Mouse (Mus musculus) embryonic facial prominence, embryonic 14.5 days (tissue): ENCODE measurements around the gene Rarres1. TPM values are rescaled to one million over a fixed set of nuclear protein-coding genes. Genes with fewer than 3 reads are reported as not detected.
A peak's percentile ranks its signal among the peaks of the same experiment; 100 is the strongest.

Experiments used
- ATAC-seq: fragments of 200-750 bp; cut with Nextera tagmentation; 2 replicates; pipeline ENCODE4 v1.8.0; 2017; ENCODE audit warnings: low read depth, moderate number of reproducible peaks, moderate TSS enrichment
- DNase-seq: peaks from one replicate; pipeline ENCODE4 v3.0.0-alpha.2; 2015; ENCODE audit warnings: low spot score
- H3K27ac ChIP-seq: fragments of 300-500 bp; sonication (generic); replicated peaks from 2 replicates; pipeline ENCODE4 v1.5.1; 2014; ENCODE audit warnings: low read depth, mild to moderate bottlenecking, low read length, moderate library complexity
- H3K27me3 ChIP-seq: fragments of 300-500 bp; sonication (generic); replicated peaks from 2 replicates; pipeline ENCODE4 v1.6.1; 2014; ENCODE audit warnings: low read length; ENCODE audit not compliant: control insufficient read depth, insufficient read depth
- H3K36me3 ChIP-seq: fragments of 300-500 bp; sonication (generic); 2 replicates; pipeline ENCODE4 v1.6.1; 2014; ENCODE audit warnings: low read length, mixed read lengths; ENCODE audit not compliant: control insufficient read depth, insufficient read depth
- H3K4me1 ChIP-seq: fragments of 300-500 bp; sonication (generic); 2 replicates; pipeline ENCODE4 v1.6.1; 2014; ENCODE audit warnings: antibody characterized with exemption, low read length; ENCODE audit not compliant: control insufficient read depth, insufficient read depth
- H3K4me2 ChIP-seq: fragments of 300-500 bp; sonication (generic); 2 replicates; pipeline ENCODE4 v1.6.1; 2014; ENCODE audit warnings: low read depth, mild to moderate bottlenecking, low read length, moderate library complexity, mixed read lengths
- H3K4me3 ChIP-seq: fragments of 300-500 bp; sonication (generic); 2 replicates; pipeline ENCODE4 v1.5.1; 2014; ENCODE audit warnings: low read depth, mild to moderate bottlenecking, low read length
- H3K9ac ChIP-seq: fragments of 300-500 bp; sonication (generic); 2 replicates; pipeline ENCODE4 v1.6.1; 2014; ENCODE audit warnings: low read depth, mild to moderate bottlenecking, low read length, moderate library complexity, mixed read lengths
- H3K9me3 ChIP-seq: fragments of 300-500 bp; sonication (generic); 2 replicates; pipeline ENCODE4 v1.6.1; 2016; ENCODE audit warnings: low read length; ENCODE audit not compliant: control insufficient read depth
- WGBS: fragments of 180-500 bp; shearing (Covaris S2); extraction: QIAGEN DNeasy Blood & Tissue Kit; methylation state at CpG from one replicate; pipeline ENCODE4 v1.1.7; 2014; 5-methylcytosine and 5-hydroxymethylcytosine counted together
- polyA plus RNA-seq: library from polyadenylated mRNA; unstranded; fragments of >200 nt; fragmentation: Nextera tagmentation; extraction: Ambion mirVana; gene quantifications from 2 replicates; pipeline ENCODE4 v1.2.1, GENCODE M21; 2014

The Rarres1 gene
- 4.0 and 5.6 TPM in 2 replicates for polyA plus RNA-seq

DNA sequence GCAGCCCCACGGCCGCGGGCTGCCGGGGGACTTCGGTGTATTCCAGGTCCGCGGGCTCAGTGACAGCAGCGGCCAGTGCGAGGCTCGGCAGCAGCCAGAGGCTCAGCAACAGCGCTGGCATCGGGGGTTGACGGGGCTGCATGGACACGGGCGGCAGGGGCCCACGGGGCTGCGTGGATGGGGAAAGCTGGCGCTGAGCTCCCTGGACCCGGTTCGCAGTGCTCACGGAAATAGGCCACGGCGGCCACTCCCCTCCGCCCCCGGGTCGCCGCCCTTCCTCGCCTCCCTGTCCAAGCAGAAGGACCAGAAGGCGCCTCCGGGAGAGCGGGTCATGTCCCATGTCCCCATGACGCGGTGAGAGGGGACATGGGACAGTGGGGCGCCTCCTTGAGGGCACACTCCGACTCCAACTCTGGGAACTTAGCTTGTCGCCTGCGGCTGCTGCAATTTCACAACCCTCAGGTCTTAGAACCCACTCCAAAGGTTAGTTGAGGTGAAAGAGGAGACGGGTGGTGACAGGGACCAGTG, at the start of gene Rarres1:
Gene Rarres1, minus strand, starts transcription at position 250 of the 528 bp plus-strand sequence.
- no peaks in the 10 kb centered on the region for H3K9me3 ChIP-seq
- WGBS: 2% methylated on average over 18 of the region's 38 CpGs
- ATAC-seq: peak; percentile 35; the same call in 1 of the 2 replicates
- H3K27ac ChIP-seq: no peak within 1 kb of the TSS
- H3K27me3 ChIP-seq: peaks cover 39% of the 10 kb centered on the region
- H3K36me3 ChIP-seq: no peaks in the 10 kb centered on the region
- H3K9ac ChIP-seq: peak within 1 kb of the TSS; percentile 68
- no peak for DNase-seq
- peak within 1 kb of the TSS; percentile 100 for H3K4me2 ChIP-seq
- H3K4me3 ChIP-seq: peak within 1 kb of the TSS; percentile 61
- no peaks in the 10 kb centered on the region for H3K4me1 ChIP-seq

DNA sequence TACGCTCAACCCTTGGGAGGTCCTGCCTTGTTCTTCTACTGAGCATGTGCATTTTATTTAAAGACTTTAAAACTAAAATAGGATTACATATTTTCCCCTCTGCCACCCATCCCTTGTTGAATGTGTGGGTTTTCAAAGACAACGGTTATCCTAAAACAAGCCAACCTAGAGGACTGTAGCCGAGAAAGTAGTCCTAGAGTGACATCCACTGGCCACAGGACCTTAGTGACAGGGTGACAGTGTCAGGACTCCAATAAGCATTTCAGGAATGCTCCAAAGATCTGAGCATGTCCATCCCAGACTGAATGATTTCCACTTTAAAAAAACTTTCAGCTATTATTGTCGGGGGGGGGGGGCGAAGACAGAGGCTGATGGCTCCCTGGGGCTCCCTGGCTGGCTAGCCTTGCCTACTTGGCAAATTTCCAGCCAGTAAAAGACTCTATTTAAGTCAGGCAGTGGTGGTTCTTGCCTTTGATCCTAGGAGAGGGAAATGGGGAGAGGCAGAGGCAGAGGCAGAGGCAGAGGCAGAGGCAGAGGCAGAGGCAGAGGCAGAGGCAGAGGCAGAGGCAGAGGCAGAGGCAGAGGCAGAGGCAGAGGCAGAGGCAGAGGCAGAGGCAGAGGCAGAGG, 49.5 kb upstream of the Rarres1 start:
- Histone ChIP-seq H3K4me3 (no peak overlapping the region), H3K4me2 (no peak overlapping the region), H3K9ac (no peak overlapping the region), H3K27ac (no peak overlapping the region), H3K27me3 (no peaks in the 10 kb centered on the region; the same call in 1 of the 2 replicates), H3K9me3 (no peaks in the 10 kb centered on the region), H3K4me1 (0 out of 2 replicates have a peak, but pooled peaks cover 3% of the 10 kb centered on the region), H3K36me3 (no peaks in the 10 kb centered on the region)
- no peak for ATAC-seq
- 54% methylated on average over 5 of the region's 5 CpGs for WGBS
- no peak for DNase-seq

DNA sequence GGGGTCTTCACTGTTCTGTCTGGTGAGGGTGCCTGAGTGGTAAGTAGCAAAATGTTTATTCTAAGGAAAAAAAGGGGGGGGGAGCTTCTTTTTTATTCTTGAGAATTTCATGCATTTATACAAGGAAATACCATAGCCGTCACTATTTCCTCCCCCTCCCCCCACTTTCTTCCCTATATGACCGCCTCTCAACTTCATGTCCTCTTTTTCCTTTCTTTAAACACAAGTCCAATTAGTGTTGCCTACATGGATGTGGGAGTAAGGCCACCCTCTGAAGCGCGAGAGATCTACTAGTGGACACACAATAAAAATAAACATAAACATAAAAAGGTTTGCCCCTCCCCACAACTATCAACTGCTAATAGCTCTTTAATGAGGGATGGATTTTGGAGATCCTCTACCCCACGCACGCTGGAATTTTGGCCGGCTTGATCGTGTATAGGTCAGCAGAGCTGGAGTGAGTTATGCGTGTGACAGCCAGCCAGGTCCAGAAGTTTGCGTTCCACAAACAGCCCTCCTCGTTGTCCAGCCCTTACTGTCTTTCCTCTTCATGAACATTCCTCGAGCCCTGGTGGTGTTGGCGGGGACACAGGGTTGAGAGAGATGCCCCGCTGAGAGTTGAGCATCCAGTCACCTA, 42.5 kb upstream of the Rarres1 start:
- Histone ChIP-seq H3K27me3 (no peaks in the 10 kb centered on the region; the same call in 1 of the 2 replicates), H3K4me3 (no peak overlapping the region), H3K36me3 (no peaks in the 10 kb centered on the region), H3K9ac (no peak overlapping the region), H3K27ac (no peak overlapping the region), H3K4me1 (no peaks in the 10 kb centered on the region), H3K4me2 (no peak overlapping the region; the same call in 1 of the 2 replicates), H3K9me3 (no peaks in the 10 kb centered on the region)
- ATAC-seq (no peak), DNase-seq (no peak)
- 83% methylated on average over 14 of the region's 14 CpGs for WGBS

DNA sequence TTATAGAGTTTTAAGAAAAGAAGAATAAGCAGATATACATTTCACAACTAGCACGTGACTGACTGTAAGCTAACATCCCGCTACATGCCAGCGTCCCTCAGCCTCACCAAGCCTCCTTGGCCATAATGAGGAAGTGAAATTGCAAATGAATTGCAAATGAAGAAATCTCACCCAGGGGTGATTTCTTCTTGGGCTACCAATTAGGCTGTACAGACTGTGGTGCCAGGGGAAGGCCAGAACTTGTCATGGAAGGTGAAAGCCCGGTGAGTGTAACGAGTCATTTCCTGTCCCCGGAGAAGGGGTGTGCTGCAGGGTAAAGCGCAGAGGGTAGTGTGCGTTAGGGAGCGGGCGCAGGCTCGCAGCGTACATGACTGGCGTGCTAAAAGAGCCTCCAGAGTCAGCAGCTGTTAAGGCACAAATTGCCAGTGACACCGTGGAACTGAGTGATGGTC, 41.9 kb upstream of the Rarres1 start:
- 47% methylated on average over 14 of the region's 14 CpGs for WGBS
- Histone ChIP-seq H3K36me3 (no peaks in the 10 kb centered on the region), H3K4me3 (no peak overlapping the region), H3K27me3 (no peaks in the 10 kb centered on the region; the same call in 1 of the 2 replicates), H3K9ac (no peak overlapping the region), H3K4me2 (peak overlapping the region; percentile 37; the same call in 1 of the 2 replicates), H3K4me1 (no peaks in the 10 kb centered on the region), H3K9me3 (no peaks in the 10 kb centered on the region), H3K27ac (no peak overlapping the region)
- 0 out of 2 replicates have a peak, but pooled peaks have one; percentile 26 for ATAC-seq
- DNase-seq: peak; percentile 2

DNA sequence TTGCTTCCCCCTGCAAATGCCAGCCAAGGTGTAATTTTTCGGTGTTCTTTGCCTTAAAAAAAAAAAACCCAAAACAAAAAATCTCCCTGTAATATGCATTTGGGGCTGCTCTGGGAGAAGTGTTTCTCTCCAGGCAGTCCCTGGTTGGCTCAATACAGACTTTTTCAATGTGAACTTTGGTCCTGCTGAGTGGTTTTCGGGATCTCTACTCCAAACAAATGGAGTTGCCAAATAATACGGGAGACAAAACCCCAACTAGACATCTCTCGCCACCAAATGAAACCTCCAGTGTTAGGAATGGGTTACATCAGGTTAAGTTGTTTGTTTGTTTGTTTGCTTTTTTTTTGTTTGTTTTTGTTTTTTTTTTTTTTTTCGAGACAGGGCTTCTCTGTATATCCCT, 39.9 kb upstream of the Rarres1 start:
- no peak for DNase-seq
- Histone ChIP-seq H3K36me3 (no peaks in the 10 kb centered on the region), H3K9me3 (no peaks in the 10 kb centered on the region), H3K9ac (no peak overlapping the region), H3K27ac (no peak overlapping the region), H3K4me2 (no peak overlapping the region), H3K27me3 (no peaks in the 10 kb centered on the region), H3K4me1 (no peaks in the 10 kb centered on the region), H3K4me3 (no peak overlapping the region)
- ATAC-seq: no peak
- WGBS: 77% methylated on average over 5 of the region's 5 CpGs

DNA sequence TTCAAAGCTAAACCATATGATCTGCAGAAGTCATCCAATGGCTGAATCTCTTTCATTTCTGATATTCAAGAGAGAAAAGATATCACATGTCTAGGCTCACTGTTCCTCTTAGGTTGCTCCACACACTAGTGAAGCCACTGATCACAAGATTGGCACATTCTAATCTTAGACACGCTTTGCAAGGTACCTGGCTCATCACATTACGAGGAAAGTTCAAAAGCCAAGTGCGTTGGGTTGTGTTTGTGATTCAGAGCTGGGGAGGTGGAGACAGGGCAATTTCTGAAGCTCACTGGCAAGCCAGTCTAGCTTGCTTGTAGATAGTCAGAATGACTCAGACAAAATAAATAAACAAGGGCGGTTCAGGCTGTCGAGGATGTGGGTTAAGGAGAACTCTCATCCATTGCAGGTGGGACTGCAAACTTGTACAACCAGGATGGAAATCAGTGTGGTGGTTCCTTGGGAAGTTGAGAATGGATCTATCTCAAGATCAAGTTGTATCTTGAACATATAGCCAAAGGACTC, 38.7 kb upstream of the Rarres1 start:
- no peak for DNase-seq
- H3K27me3 ChIP-seq: no peaks in the 10 kb centered on the region
- H3K9me3 ChIP-seq: no peaks in the 10 kb centered on the region
- ATAC-seq: no peak
- no peaks in the 10 kb centered on the region for H3K36me3 ChIP-seq
- no peaks in the 10 kb centered on the region for H3K4me1 ChIP-seq
- H3K4me3 ChIP-seq: no peak overlapping the region
- WGBS: 82% methylated on average over 5 of the region's 5 CpGs
- H3K9ac ChIP-seq: no peak overlapping the region
- H3K4me2 ChIP-seq: no peak overlapping the region
- H3K27ac ChIP-seq: no peak overlapping the region

DNA sequence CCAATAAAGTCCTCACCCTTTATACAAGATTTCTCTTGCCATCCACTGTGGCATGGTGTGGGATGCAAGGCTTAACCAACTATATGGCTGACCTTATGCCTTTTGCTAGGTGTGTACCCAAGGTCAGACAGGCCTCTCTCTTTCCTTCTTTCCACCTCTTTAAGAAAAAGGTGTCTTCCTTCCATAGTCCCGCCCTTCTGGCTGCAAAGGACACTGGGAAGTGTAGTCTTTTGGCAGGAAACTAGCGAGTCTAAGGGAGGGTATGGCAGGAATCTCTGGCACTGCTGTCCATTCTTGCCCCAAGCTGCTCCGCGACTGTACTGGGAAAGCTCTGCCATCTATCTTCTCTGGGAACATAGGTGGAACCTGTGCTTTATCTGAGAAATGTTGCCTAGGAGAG, 38.0 kb upstream of the Rarres1 start:
- no peak overlapping the region for H3K27ac ChIP-seq
- 47% methylated on average over 4 of the region's 4 CpGs for WGBS
- H3K9ac ChIP-seq: no peak overlapping the region
- no peaks in the 10 kb centered on the region for H3K4me1 ChIP-seq
- H3K27me3 ChIP-seq: no peaks in the 10 kb centered on the region
- ATAC-seq (no peak), DNase-seq (no peak)
- H3K9me3 ChIP-seq: no peaks in the 10 kb centered on the region
- H3K4me3 ChIP-seq: no peak overlapping the region
- H3K36me3 ChIP-seq: no peaks in the 10 kb centered on the region
- no peak overlapping the region for H3K4me2 ChIP-seq

DNA sequence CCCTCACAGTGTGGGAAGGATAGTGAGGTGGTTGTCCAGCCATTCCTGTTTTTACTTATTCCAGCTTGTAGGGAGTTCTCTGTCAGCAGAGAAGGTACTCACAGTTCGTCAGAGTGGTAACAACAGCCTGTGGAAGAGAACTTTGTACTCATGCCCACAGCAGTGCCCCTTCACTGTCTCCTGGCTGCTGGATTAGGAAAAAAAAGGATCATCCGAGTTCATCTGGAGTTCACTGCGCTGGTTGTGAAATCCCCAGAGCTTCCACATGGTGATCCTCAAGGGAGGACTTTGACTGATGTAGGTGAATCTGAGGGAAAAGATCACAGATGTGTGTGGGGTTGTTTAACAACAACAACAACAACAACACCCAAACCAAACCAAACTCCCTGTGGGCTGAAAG, 35.9 kb upstream of the Rarres1 start:
- ATAC-seq (no peak), DNase-seq (no peak)
- no peak overlapping the region for H3K27ac ChIP-seq
- no peak overlapping the region for H3K4me3 ChIP-seq
- WGBS: 53% methylated on average over 3 of the region's 3 CpGs
- no peak overlapping the region for H3K4me2 ChIP-seq
- no peaks in the 10 kb centered on the region for H3K9me3 ChIP-seq
- H3K36me3 ChIP-seq: no peaks in the 10 kb centered on the region
- H3K4me1 ChIP-seq: no peaks in the 10 kb centered on the region
- H3K27me3 ChIP-seq: no peaks in the 10 kb centered on the region
- H3K9ac ChIP-seq: no peak overlapping the region
